Mouse (Mus musculus) spleen, embryonic (tissue): ENCODE measurements around the gene Gfy.

Source experiments
- CTCF ChIA-PET: fragments of 350-600 bp; sonication (Branson Sonifier 250); formaldehyde crosslinking; loops from one replicate; lab custom pipeline; 2022; lab: Charles Lee

The Gfy gene

GRCm38 (mm10) chr7:45169495-45169894, 9.9 kb downstream of the Gfy start:
- CTCF ChIA-PET, result no interaction called here

DNA sequence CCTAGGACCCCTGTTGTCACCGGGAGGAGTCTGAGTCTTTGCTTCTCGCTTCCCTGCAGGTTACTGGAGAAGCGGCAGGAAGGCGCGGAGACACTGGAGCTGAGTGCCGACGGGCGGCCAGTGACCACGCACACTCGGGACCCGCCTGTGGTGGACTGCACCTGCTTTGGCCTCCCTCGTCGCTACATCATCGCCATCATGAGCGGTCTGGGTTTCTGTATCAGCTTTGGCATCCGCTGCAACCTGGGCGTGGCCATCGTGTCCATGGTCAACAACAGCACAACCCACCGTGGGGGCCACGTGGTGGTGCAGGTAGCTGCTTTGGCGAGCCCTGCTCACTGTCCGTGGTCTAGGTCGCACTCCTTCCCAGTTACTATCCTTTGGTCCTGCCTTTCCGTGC, 10.7 kb downstream of the Gfy start:
- CTCF ChIA-PET, result no interaction called here

- CTCF ChIA-PET, result no interaction called here
These were observed 11.5 kb downstream of the Gfy start for GRCm38 (mm10) chr7:45167761-45168445.

DNA sequence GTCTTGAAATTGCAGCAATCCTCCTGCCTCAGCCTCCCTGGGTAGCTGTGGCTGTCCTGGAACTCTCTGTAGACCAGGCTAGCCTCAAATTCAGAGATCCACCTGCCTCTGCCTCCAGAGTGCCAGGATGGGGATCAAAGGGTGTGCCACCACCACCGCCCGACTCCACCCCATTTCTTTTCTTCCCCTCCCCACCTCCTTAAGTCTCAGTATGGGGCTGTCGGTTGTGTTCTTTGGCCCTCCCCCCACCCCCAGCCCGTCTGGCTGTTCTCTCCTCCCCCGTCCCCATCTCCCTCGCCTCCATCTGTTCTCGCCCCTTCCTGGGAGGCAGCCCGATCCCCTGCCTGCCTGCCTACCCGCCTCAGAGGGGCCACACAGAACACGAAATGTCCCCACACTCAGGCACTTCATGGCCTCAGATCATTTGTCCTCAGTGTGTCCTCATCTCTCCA, 12.4 kb downstream of the Gfy start:
- CTCF ChIA-PET, result no interaction called here

- CTCF ChIA-PET, result interaction anchor here (1.1 kb wide), 1 partner anchor 109 kb away, joined by 3 read pairs; no protein-coding TSS in a partner anchor
These were observed 13.7 kb downstream of the Gfy start for GRCm38 (mm10) chr7:45165701-45166100.

- CTCF ChIA-PET, result interaction anchor here (0.6 to 1.7 kb wide), 4 partner anchors 9 to 134 kb away, joined by 3 to 5 read pairs (median 4); no protein-coding TSS in a partner anchor
These were observed 14.5 kb downstream of the Gfy start for GRCm38 (mm10) chr7:45164833-45165232.

- CTCF ChIA-PET, result interaction anchor here (1.7 kb wide), 1 partner anchor 34 kb away, joined by 4 read pairs; no protein-coding TSS in a partner anchor
These were observed 15.5 kb downstream of the Gfy start, which contains the start of gene Slc17a7 for GRCm38 (mm10) chr7:45163735-45164490. Gene Slc17a7 (plus strand): TSS chr7:45163949.

GRCm38 (mm10) chr7:45162996-45163615, 16.3 kb downstream of the Gfy start:
- CTCF ChIA-PET, result interaction anchor here (0.7 to 1.7 kb wide), 2 partner anchors 35 to 63 kb away, joined by 3 to 4 read pairs; no protein-coding TSS in a partner anchor

- CTCF ChIA-PET, result interaction anchor here (0.6 to 1.3 kb wide), 4 partner anchors 11 to 64 kb away, joined by 3 to 4 read pairs (median 4); no protein-coding TSS in a partner anchor
These were observed 16.8 kb downstream of the Gfy start for GRCm38 (mm10) chr7:45162551-45162950.

DNA sequence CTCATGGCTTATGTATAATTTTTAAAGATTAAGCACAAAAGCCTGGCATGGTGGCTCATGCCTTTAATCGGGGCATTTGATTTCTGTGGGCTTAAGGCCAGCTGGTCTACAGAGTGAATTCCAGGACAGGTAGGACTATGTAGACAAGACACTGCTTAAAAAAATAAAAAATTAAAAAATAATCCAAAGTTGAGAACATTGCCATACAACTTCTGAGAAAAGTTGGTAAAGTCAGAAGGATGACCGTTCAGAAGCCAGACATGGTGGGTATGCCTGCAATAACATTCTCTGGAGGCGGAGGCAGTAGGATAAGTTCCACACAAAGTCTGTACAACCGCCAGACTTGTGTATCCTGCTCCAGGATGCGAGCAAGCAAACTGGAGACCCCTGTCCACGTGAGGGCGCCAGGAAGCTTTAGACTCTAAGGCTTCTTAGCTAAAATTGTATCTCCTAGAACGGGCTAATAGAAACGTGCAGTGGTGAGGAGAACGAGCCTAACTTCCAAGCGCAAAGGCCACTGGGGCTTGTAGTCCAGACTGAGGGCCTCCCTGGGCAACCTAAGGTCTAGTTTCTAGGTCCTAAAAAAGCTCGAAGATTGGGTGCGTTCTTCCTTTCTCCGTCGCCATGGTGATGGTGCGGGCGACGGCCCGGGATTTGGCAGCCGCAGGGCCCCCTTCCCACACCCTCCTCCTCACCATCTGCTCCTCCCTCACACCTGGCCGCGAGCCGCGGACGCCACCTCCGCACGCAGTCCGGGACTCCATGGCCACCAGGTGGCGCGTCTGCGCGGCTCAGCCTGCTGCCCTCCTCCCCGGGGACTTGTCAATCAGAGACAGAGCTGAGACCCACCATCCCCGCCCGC, 17.5 kb downstream of the Gfy start:
- CTCF ChIA-PET, result interaction anchor here (0.6 to 1.3 kb wide), 3 partner anchors 11 to 37 kb away, joined by 3 to 4 read pairs (median 4); no protein-coding TSS in a partner anchor

GRCm38 (mm10) chr7:45160866-45161265, 18.5 kb downstream of the Gfy start:
- CTCF ChIA-PET, result interaction anchor here (0.6 kb wide), 1 partner anchor 14 kb away, joined by 13 read pairs; no protein-coding TSS in a partner anchor

GRCm38 (mm10) chr7:45160316-45160800, 19.0 kb downstream of the Gfy start:
- CTCF ChIA-PET, result no interaction called here

- CTCF ChIA-PET, result no interaction called here
These were observed 20.4 kb downstream of the Gfy start for GRCm38 (mm10) chr7:45158991-45159390.

DNA sequence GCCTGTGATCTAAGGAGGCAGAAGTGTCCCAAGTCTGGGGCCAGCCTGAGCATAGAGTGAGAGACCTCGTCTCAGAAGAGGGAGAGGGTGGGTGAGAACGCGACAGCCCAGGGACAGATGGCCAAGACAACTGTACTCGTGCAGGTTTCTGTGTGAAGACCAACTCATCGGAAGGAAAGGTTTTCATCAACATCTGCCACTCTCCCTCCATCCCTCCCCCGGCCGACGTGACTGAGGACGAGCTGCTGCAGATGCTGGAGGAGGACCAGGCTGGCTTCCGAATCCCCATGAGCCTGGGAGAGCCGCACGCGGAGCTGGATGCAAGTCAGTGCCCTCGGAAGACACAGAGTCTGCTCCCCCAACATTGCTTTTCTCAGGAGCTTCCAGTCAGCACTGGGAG, 21.9 kb downstream of the Gfy start:
- CTCF ChIA-PET, result no interaction called here

- CTCF ChIA-PET, result interaction anchor here (0.7 kb wide), 1 partner anchor 416 kb away, joined by 3 read pairs; no protein-coding TSS in a partner anchor
These were observed 23.2 kb downstream of the Gfy start for GRCm38 (mm10) chr7:45156206-45156605.

DNA sequence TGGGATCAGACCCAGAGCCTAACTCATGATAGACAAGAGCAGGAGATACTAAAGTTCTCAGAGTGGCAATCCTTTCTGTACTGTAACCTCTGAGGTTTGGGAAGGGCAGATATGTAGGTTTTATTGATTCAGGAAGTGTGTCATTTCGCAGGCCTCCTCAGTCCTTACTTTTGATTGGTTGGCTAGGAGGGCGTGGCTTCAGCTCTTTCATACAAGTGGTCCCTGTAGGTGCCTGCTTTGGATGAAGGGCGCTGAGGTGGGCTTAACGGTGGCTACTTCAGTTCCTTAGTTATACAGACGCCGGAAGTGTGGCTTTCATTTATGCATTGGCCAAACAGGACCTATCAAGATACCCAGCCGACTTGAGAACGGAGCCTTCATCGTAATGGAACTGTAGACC, 23.8 kb downstream of the Gfy start:
- CTCF ChIA-PET, result no interaction called here

GRCm38 (mm10) chr7:45154993-45155514, 24.3 kb downstream of the Gfy start:
- CTCF ChIA-PET, result no interaction called here

DNA sequence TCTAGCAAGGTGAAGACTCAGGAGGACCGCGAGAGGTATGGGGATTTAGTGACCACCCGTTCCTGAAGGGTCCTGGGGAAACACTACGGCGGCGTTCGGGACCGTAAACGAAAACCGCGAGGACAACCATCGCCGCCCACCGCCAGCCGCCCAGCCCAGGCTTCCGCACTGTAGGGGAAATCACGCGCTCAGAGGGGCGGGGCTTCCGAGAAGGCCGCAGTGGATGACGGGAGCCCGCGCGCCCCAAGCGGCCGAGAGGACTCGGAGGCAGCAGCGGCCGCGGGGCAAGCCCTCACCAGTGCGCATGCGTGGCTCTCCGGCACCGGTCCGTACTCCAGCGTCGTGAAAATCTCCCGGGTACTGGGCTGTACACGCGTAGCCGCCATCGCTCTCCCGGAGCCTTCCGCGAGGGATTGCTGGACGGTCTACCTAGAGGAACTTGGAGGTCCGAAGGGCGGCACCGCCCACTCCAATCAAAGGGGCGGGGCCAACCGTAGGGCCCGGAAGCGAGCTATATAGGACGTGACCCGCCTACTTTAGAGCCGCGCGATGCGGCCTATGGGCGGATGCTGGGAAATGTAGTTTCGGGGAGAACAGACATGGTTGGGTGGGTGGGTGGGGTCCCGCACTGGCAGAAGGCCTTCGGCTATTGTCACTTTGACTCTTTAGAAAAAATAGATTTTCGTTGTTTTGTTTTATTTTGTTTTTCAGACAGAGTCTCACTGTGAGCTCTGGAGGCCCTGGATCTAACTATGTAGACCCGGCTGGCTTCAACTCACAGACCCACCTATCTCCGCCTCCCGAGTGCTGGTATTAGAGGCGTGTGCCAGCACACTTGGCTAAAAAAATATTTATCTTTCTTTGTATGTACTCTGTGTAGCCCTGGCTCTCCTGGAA, 25.0 kb downstream of the Gfy start, which contains the start of the genes Pih1d1 and Aldh16a1:
TSS of gene Pih1d1 (plus strand) at position 208 of the 897 bp plus-strand sequence.
TSS of gene Aldh16a1 (minus strand) at position 489 of the 897 bp plus-strand sequence.
- CTCF ChIA-PET, result interaction anchor here (0.5 kb wide), 1 partner anchor 14 kb away, joined by 4 read pairs; no protein-coding TSS in a partner anchor

DNA sequence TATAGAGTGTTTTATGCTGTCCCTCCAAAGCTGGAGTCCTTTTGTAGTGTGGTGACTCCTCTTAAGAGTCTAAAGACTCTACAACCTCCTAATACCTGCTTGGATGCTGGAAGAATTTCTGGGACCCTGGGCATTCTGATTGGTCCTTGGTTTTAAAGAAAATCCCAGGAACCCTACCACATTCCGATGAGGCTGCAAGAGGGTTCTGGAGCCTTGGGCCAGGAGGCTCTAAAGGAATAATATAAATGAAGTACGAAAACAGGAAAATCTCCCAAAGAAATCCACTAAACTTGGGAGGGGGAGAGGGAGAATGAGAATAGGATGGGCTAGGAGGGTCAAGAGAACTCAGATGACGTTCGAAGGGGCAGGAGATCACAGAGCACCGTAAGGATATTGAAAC, 25.8 kb downstream of the Gfy start:
- CTCF ChIA-PET, result interaction anchor here (0.5 kb wide), 1 partner anchor 13 kb away, joined by 4 read pairs; no protein-coding TSS in a partner anchor
